Mouse (Mus musculus) left cerebral cortex, adult 11 months (tissue): ENCODE data around the gene Tmigd1.
A peak's percentile ranks its signal among the peaks of the same experiment; 100 is the strongest.
"Not testable (repeated sequence)": the region's sequence is repeated elsewhere in the genome, so short reads cannot be mapped to it uniquely, and the experiment has no call there.

Experiments
- DNase-seq: peaks from one replicate; pipeline ENCODE4 v3.0.0; 2022; ENCODE audit warnings: low spot score

The Tmigd1 gene

DNA sequence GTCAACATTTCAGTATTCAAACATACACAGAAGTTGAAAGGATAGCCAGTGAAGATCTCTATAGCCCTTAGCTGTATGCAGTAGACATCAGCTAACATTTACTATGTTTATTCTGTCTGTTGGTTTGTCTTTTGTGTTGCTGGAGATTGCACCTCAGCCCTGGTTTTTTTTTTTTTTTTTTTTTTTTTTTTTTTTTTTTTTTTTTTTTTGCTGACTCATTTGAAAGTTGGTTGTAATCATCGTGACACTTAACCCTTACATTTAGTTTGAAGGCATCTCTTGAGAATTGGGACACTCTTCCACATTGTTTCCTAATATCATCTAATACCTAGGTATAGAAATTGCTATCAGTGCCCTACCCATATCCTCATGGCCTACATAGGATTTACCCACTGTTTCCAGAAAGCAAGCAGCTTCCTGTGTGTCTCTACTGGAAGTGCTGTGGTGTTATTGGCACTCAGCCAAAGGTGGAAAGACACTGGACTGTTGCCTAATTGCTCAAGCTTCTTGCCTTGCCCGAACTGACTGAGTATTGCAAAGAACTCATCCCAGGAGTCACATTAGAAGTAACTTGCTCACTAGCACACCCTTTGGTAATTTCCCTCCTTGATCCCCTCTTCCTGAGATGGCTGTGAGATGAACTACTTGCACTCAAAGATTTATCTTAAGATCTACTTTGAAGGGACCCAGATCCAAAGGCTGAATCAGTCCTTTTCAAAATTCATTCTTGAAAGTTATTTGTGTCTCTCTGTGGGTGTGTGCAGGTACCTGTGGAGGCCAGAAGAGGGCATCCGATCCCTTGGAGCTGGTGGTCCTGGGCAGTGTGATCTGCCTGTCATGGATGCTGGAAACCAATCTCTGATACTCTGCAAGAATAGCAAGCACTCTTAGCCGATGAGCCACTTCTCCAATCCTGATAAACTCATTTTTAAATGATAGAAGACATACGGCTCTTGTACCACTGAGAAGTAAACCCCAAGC, 1.9 kb upstream of the Tmigd1 start:
- DNase-seq, result no peak

DNA sequence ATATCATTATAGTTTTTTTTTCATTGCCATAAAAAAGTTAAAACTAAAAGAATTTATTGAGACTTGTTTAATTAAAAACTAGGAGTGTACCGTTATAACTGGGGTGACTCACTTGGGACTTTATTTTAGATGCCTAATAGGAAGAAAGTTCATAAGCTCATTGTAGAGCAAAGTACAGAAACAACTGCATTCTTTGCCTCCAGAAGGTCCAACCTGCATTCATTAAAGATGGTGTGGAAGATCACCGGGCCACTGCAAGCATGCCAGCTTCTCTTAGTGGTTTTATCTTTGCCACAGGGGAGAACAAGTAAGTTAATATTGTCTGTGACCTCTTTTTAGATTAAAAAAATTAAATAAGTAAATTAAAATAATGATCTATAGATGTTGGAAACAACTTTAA, 2.4 kb downstream of the Tmigd1 start:
- DNase-seq, result no peak

DNA sequence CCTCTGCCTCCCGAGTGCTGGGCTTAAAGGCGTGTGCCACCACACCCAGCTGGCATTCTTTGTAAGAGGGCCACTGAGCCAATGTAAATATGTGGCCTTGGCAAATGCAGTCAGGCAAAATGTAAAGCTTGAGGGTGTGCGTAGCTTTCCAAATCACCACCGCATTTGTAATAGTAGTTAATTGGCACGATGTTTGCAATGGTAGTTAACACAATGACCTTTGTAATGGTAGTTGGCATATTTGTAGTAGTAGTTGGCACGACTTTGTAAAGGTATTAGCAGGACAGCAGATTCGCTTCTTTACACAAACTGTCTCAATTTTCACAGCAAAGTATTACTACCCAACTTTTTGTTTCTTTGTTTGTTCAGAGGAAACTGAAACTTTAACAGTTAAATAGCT, 6.7 kb downstream of the Tmigd1 start:
- no peak for DNase-seq

DNA sequence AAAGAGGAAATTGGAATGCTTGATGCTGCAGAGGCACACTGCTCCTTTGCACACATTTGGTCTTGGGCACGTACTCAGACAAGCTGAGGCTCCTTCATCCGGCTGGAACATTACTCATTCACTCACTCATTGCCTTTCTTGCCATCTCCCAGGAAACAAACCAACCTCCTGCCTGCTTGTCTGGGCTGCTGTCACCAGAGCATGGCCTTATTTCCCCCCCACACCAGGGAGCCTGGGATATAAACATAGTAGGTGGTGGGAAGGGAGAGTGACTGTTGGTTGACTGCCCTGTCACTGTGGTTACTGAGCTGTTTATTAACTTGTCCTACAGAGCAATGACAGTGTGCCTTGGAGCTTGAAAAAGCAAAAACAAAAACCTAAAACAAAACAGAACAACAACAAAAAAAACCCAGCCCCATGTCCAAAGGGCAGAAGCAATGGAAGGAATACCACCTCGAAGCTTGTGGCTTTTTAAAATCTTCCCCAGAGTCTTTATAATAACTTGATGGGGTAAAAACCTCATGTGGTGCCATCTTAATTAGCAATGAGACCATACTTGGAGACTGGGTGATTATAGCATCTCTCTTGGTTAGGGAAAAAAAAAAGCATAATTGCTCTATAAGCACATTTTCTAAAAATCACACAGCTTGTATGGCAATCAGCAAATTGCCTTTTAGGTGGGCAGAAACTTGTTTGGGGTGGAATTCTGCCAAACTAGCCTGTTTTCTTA, 9.5 kb downstream of the Tmigd1 start:
- no peak for DNase-seq

DNA sequence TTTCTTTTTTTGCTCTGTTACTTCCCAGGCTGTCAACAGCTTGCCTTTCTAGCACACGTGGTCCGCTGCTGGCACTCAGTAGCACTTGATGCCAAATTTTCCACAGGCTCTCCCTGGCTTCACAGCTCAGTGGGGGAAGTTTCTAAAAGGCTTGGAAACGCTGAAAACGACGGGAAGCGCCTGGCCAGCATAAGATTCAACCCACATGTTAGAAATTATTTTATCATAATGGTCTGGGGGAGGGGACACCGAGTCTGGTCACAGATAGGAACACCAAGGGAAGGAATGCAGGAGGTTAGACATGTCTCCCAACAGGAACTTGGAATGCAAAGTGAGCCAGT, 10.1 kb downstream of the Tmigd1 start:
- no peak for DNase-seq

DNA sequence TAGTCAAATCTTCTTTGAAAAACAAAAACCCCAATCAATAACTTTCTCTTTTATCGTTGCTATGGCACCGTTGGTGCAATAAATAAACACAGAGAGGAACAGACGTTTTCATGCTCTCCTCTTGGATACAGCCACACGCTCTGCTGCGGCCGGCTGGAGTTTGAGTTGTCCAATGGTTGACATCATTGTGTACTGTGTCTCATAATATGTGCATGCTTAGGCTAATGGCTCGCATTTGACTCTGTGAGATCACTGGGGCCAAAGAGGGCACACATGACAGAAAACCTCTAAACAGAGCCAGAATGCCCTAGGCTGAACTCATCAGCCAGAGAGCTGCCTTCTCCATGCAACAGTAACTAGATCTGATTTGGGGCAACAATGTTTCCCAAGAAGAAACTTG, 12.4 kb downstream of the Tmigd1 start:
- no peak for DNase-seq

DNA sequence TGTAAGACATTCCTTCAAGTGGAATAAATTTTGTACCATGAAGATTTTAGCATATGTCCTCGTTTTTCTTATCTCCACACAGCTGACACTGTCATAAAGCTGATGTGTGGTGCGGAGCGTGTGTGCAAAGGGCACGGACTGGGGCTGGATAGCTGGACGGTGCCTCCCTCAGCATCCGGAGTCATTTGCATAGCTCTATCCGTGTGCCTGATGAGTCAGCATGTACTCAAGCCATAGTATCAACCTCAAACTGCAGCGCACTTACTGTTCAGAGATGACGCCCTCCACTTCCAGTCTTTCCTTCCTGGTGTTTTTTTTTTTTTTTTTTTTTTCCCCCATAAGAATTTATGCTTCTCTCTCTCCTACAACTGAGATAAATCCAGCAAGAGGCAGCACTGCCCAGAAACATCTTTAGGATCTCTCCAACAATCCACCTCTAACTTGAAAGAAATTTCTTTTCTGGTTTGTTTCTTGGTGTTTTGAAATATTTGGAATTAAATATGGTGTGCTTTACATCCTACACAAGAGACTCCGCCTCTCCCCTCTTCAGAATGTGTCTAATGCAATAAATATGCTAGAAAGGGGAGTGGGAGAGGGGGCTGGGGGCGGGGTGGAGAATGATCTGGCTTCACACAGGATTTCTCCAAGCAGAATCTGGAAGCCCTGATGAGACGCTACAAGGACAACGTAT, 14.7 kb downstream of the Tmigd1 start:
- no peak for DNase-seq

DNA sequence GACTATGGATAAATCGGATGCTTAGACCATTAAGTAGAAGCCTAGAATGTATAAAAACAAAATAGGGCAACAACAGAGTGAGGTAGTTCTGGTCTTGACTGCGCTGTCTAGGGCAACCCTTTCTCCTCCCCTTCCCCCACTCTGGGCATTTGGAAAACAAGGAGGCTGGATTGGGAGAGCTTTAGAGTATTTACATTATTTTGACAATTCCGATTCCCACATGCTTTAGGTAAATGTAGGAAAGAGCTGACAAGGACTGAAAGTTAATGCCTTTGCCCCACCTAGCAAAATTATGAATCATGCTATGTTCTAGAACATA, 15.2 kb downstream of the Tmigd1 start:
- DNase-seq, result no peak

DNA sequence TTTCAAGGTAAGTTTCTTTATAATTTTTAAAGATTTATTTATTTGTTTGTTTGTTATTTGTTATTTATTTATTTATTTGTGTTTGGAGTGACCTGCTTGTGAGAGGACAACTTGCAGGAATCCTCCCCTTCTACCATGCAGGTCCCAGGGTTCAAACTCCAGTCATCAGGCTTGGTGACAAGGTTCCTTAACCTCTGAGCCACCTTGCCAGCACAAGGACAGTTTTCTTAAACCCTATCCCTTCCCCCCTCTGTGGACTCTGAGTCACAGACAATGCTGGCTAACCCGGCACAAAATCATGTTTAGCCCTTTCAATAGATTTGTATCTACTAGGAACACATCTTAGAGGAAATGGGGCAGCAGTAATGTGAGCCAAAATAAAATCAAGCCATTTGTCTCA, 18.6 kb downstream of the Tmigd1 start:
- DNase-seq, result no peak

DNA sequence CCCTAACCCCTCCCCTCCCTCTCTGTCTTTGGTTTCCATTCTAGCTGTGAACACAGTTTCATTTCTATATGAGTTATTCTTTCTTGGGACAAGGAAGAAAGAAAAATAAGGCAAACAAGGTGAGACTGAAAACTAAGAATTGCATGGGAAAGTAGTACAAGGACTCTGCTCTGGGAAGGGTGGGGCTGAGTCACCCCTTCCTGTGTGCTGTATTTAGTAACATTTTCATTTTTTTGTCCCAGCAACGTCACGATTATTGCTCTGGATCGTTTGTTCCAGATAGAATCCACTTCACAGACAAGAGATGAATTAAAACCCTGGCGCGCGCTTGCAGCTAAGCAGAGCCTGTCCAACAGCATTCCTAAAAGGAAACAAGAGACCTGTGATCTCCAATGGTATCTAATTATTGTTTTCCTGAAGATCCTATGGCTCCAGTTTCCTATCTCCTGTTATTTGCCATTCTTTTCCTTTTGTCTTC, 22.8 kb downstream of the Tmigd1 start, which contains the start of gene Blmh:
TSS of gene Blmh (plus strand) at position 51 of the 478 bp plus-strand sequence.
- no peak for DNase-seq

DNA sequence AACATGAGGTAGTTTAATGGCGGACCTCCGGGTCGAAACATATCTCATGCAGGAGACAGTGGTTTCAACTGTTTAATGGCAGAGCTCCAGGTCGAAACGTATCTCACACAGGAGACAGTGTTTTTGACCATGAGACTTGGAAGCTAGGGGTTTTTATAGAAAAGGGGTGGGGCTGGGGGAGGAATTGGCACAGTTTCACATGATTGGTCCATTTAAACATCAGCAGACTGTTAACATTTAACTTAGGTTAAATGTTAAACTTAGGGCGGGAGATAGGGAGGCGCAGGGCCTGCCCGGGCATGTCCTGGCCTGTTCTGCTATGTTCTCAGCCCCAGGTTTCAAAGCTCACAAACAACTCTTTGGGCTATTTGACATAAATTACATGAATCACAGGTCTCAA, 26.6 kb downstream of the Tmigd1 start:
- not testable (repeated sequence) for DNase-seq

DNA sequence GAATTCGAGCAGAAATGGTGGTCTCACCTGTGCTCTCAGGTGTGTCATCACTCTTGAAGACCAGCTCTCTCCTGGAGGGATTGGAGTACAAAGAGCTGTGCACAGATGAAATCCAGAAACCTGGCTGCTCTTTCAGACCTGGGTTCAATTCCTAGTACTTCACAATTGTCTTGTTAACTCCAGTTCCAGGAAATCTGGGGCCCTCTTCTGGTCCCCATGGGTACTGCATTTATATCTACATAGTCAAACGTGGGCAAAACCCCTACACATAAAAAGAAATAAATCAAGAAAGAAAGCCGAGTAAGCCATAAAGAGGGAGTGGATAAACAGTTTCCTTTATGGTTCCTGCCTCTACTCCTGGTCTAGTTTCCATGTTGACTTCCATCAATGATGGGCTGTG, 31.2 kb downstream of the Tmigd1 start:
- no peak for DNase-seq

DNA sequence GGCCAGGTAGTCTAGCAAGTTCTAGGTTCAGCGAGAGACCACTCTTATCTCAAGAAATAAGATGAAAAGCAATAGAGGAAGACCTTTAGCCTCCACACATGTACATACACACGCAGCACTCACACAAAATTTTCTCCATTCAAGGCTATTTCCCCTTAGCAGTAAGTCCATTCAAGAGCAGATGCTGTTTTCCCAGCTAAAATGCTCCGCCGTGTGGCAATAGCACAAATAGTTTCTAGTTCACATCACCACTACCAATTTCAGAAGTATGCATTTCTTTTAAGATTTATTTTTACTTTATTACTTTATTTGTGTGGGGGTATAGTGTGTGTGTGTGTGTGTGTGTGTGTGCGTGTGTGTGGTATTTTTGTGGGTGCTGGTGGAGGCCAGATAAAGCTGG, 34.6 kb downstream of the Tmigd1 start:
- no peak for DNase-seq

DNA sequence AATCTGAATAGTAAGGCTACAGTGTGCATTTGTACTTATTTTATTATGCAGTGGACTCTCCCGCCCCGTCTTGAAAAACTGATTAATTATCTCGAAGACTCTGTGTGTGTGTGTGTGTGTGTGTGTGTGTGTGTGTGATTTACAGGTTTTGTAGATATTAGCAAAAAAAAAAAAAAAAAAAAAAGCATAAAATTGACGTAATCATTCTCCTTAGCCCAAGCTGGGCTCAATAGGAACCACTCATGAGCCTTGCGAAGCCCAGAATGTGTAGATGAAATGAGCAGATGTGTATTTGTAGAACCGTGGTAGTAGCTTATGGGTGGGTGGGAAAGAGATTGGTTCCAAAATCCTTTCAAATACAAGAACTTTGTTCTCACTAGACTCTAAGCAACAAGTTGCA, 42.9 kb downstream of the Tmigd1 start:
- DNase-seq, result no peak

DNA sequence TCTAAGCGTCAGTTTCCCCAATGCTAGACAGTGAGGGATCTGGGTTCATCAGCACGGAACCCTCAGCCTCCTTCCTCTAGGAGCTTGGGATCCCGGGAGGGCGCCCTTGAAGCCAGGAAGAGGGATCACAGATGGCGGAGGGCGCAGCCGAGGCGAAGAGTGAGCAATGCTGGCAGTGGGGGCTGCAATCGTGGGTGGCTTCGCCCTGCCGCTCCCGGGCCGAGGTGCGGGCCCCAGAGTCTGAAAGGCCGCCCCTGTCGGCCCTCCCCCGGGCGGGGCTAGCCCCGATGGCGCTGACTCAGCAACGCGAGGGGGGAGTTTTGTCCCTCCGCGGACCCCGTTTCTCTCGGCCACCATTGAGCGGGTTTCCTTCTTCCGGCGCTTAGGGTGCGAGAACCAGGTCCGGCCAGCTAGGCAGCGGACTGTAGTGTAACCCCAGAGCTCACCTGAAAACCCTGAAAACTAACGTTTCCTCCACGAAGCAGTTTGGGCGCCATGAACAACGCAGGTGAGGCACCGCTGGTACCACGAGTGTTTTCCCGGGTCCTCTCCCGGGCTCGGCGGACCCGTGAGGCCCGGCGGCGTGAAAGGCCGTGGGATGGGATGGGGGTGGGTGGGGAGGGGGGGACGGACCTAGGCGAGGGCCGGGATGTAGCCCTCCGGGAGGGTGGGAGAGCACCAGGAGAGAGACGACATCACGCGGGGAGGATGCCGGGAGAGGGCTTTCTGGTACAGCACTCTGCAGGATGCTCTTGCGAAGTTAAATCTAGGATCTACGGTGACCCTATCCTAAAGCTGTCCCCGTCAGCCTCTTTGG, 43.6 kb downstream of the Tmigd1 start:
- DNase-seq, result peak; percentile 86

DNA sequence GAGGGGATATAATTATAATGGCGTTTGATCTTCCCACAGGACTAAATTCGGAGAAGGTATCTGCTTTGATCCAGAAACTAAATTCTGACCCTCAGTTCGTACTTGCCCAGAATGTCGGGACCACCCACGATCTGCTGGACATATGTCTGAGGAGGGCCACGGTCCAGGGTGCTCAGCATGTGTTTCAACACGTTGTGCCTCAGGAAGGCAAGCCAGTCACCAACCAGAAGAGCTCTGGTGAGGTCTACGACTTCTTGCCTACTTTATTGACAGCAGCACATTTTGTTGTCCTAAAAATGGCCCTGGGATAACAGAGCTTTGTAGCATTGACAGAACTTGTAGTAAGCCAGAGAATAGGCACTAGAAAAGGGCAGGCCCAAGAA, 44.2 kb downstream of the Tmigd1 start:
- no peak for DNase-seq

DNA sequence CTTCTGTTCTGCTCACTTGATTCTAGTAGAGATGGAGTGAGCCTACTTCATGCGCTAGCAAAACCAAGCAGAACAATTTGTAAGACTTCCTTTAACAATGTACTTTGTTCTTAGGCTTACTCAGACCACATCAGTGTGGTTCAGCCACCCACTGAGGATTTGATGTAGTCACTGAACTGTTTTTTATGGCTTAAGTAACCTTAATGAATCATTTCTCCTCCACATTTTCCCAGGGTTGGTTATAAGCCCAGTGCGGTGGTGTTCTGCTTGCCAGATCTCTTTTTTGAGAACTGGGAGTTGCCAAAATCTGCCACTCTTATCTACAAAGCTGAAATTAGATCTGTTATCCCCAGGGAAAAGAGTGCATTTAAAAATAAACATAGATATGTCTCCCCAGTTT, 51.6 kb downstream of the Tmigd1 start:
- DNase-seq, result peak; percentile 43

DNA sequence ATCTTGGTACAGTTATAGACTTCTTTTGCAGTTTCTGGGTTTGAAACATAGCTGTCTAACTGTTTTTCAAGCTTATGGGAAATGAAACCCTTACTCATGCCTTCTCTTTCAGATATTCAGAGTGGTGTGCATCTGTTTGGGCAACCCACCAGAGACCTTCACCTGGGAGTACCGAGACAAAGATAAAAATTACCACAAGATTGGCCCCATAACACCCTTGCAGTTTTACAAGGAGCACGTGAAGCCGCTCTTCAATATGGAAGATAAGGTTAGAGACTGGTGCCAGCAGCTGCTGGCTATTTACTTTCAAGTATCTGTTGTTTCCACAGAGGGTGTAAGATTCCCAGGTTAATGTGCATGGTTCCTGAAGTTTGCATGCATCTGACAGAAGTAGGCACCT, 63.7 kb downstream of the Tmigd1 start:
- DNase-seq, result no peak
